Mouse (Mus musculus) testis, adult 2 months (tissue): ENCODE measurements around the gene Prr19.

Experiments
- CTCF ChIP-seq: fragments of 200-500 bp; IDR thresholded peaks from 2 replicates; pipeline ENCODE4 v1.5.1; 2012; ENCODE audit warnings: low read depth, mild to moderate bottlenecking, inconsistent platforms, low read length, moderate library complexity; ENCODE audit not compliant: control insufficient read depth, insufficient read depth, insufficient replicate concordance
- POLR2A ChIP-seq: fragments of 200-500 bp; IDR thresholded peaks from 2 replicates; pipeline ENCODE4 v1.6.1; 2012; ENCODE audit warnings: low read depth, mild to moderate bottlenecking, inconsistent platforms, low read length, moderate library complexity; ENCODE audit not compliant: control insufficient read depth

GRCm38 (mm10) chr7:25284766-25285165, 16.4 kb upstream of the Prr19 start:
- no peak for TF ChIP-seq CTCF
- no peak for TF ChIP-seq POLR2A
